Mouse (Mus musculus): ENCODE measurements around the gene Mphosph9. TPM values are rescaled to one million over a fixed set of nuclear protein-coding genes. Genes with fewer than 3 reads are reported as not detected.
A peak's percentile ranks its signal among the peaks of the same experiment; 100 is the strongest.
"Not testable (repeated sequence)": the region's sequence is repeated elsewhere in the genome, so short reads cannot be mapped to it uniquely, and the experiment has no call there.

Mphosph9 gene
- polyA plus RNA-seq, 1 experiment from 2014 or later: 8.7 TPM

DNA sequence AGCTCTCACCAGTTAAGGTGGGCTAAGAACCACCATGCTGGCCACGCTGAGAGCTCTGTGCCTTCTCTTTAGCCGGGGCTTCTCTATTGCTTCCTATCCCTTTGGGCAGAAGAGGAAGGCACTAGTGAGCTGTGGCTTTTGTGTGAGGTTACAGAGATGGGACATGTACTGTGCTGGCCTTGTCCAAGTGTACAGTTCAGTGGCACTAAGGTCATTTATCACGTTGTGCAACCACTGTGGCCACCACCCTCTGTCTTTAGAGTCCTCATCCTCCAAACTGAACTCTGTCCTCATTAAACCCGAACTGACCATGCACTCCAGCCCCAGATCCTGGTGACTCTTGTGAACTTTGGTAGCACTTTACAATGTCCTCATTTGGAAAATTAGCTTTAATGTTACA lies 101.3 kb downstream of the Mphosph9 start:
- peak; percentile 70 for ATAC-seq
- H3K4me1 ChIP-seq: peaks cover 50% of the 10 kb centered on the region

DNA sequence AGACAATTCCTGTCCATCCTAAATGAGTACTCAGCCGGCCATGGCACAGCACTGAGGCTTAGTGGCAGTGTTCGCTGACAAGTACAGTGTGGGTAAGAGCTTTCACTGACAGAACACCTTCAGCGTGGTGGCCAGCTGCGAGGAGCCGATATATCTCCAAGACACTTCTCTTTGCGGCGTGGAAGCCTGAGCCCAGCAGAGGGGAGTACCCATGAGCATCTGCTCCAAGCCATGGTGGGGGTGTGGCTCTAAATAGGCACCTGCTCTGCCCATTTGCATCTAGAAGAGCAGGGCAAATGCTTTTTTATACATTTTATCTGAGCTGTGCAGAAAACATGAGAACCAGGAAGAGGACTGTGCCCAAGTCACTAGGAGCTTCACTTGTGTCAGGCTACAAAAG lies 101.9 kb downstream of the Mphosph9 start:
- Histone ChIP-seq H3K9me3 (replicated peaks) (no peaks in the 10 kb centered on the region), H3K27ac (peak overlapping the region; percentile 49), H3K4me3 (no peak overlapping the region), H3K36me3 (no peaks in the 10 kb centered on the region), H3K4me2 (no peak overlapping the region), H3K9ac (no peak overlapping the region), H3K27me3 (replicated peaks) (no peaks in the 10 kb centered on the region), H3K4me1 (peaks cover 50% of the 10 kb centered on the region)
- peak; percentile 39 for ATAC-seq
- 51% methylated on average over 7 of the region's 7 CpGs for WGBS (ENCODE audit: insufficient replicate concordance)

More for the DNA sequence above, 101.3 kb downstream of the Mphosph9 start:
- Histone ChIP-seq H3K9ac (no peak overlapping the region), H3K4me2 (no peak overlapping the region), H3K27me3 (replicated peaks) (no peaks in the 10 kb centered on the region), H3K4me3 (no peak overlapping the region), H3K9me3 (replicated peaks) (no peaks in the 10 kb centered on the region), H3K36me3 (no peaks in the 10 kb centered on the region), H3K27ac (peak overlapping the region; percentile 49)
- 46% methylated on average over 4 of the region's 4 CpGs for WGBS (ENCODE audit: insufficient replicate concordance)

DNA sequence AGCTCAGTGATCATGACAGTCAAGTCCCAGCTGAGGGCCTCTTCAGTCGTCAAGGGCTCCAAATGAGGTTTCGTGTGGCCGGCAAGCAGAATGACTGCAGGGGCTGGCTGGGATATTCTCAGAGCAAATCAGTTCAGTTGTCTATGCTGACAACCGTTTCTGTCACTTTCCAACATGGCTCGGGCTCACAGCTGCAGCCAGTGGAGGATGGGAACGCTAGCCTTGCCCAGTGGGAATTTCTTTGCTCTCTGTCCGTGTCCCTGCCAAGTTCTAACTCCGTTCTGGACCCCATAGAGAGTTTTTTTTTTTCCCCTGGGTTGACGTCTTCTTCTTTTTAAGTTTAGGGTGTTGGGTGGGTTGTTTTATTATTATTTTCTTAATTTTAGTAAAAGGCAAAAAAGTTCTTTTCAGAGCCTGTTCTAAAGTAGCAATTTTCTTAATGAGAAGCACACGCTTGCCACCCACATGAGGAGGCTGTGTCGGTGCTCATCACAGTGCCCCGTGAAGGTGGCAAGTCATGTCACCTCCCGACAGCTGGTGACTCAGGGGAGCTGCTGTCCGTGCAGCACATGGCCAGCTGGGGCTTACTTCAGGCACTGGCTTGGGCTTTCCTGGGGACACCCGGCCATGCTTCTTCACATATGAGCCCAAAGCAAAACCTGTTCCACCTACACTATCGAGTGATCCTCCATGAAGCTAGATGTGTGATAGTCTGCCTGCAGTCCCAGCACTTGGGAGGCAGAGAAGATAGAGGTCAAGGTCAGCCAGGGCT lies 103.3 kb downstream of the Mphosph9 start:
- Histone ChIP-seq H3K4me2 (no peak overlapping the region), H3K4me1 (peaks cover 47% of the 10 kb centered on the region), H3K36me3 (no peaks in the 10 kb centered on the region), H3K4me3 (no peak overlapping the region), H3K27ac (no peak overlapping the region), H3K27me3 (replicated peaks) (no peaks in the 10 kb centered on the region), H3K9ac (no peak overlapping the region), H3K9me3 (replicated peaks) (no peaks in the 10 kb centered on the region)
- WGBS (ENCODE audit: insufficient replicate concordance): 70% methylated on average over 16 of the region's 16 CpGs
- ATAC-seq: no peak

DNA sequence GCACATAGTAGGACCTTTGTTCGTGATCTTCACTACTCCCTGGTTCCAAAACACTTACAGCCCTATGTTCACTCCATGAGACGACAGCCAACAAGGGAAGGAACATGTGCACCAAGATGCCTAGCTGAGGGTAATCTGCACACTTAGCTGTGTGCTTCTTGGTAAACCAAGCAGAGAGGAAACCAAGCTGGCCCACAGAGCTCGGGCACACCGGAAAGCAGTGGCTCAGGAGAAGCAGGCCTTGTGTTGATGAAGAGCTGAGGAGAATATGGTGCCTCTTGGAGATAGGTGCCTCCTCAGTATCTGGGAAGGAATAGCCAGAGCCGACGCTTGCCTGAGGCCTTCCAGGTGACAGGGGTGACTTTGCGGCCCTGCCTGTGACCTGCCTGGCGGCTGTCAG lies 104.2 kb downstream of the Mphosph9 start:
- Histone ChIP-seq H3K27ac (no peak overlapping the region), H3K9ac (no peak overlapping the region), H3K4me3 (no peak overlapping the region), H3K9me3 (replicated peaks) (no peaks in the 10 kb centered on the region), H3K27me3 (replicated peaks) (no peaks in the 10 kb centered on the region), H3K36me3 (no peaks in the 10 kb centered on the region), H3K4me2 (no peak overlapping the region), H3K4me1 (peaks cover 47% of the 10 kb centered on the region)
- no peak for ATAC-seq
- 82% methylated on average over 8 of the region's 8 CpGs for whole genome bisulfite sequencing (ENCODE audit: insufficient replicate concordance)

DNA sequence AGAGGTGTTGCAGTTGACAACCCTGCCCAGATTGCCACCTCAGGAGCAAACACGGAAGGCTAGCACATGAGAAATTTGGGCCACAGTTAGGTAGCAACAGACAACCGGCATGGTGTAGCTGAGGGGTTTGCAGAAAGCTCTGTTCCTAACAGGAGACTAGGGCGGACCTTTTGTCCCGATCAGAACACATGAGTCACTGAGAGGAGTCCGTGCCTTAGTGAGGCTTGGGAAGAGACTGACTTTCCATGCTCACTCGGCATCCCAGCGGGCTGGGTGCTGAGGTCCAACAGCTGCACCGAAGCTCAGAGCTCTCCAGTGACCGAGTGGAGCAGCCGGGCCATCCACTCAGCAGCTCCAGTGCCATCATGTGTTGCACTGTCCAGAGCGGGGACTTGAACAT lies 105.1 kb downstream of the Mphosph9 start:
- no peaks in the 10 kb centered on the region for H3K36me3 ChIP-seq
- H3K9me3 ChIP-seq (replicated peaks): no peaks in the 10 kb centered on the region
- no peak overlapping the region for H3K4me3 ChIP-seq
- H3K4me2 ChIP-seq: no peak overlapping the region
- H3K27ac ChIP-seq: no peak overlapping the region
- no peak overlapping the region for H3K9ac ChIP-seq
- 77% methylated on average over 11 of the region's 11 CpGs for WGBS (ENCODE audit: insufficient replicate concordance)
- ATAC-seq: no peak
- peaks cover 54% of the 10 kb centered on the region for H3K4me1 ChIP-seq
- no peaks in the 10 kb centered on the region for H3K27me3 ChIP-seq (replicated peaks)

DNA sequence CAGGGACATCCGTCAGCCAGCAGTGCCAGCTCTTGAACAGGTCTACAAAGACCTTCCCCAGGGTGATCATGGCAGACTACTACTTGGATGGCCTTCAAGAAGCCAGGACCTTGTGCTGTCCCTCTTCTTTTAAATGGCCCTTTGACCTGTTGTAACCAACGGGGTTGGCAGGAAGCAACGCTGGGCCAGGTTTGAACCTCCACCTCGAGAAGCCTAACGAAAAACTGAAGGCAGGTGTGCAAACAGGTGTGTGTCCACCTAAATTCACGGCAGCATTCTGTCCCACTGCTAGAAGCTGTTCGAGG lies 106.1 kb downstream of the Mphosph9 start:
- 79% methylated on average over 7 of the region's 7 CpGs for WGBS (ENCODE audit: insufficient replicate concordance)
- H3K9me3 ChIP-seq (replicated peaks): no peaks in the 10 kb centered on the region
- no peak for ATAC-seq
- no peaks in the 10 kb centered on the region for H3K36me3 ChIP-seq
- H3K27me3 ChIP-seq (replicated peaks): no peaks in the 10 kb centered on the region
- H3K4me1 ChIP-seq: peaks cover 55% of the 10 kb centered on the region
- H3K9ac ChIP-seq: no peak overlapping the region
- no peak overlapping the region for H3K27ac ChIP-seq
- no peak overlapping the region for H3K4me3 ChIP-seq
- no peak overlapping the region for H3K4me2 ChIP-seq

DNA sequence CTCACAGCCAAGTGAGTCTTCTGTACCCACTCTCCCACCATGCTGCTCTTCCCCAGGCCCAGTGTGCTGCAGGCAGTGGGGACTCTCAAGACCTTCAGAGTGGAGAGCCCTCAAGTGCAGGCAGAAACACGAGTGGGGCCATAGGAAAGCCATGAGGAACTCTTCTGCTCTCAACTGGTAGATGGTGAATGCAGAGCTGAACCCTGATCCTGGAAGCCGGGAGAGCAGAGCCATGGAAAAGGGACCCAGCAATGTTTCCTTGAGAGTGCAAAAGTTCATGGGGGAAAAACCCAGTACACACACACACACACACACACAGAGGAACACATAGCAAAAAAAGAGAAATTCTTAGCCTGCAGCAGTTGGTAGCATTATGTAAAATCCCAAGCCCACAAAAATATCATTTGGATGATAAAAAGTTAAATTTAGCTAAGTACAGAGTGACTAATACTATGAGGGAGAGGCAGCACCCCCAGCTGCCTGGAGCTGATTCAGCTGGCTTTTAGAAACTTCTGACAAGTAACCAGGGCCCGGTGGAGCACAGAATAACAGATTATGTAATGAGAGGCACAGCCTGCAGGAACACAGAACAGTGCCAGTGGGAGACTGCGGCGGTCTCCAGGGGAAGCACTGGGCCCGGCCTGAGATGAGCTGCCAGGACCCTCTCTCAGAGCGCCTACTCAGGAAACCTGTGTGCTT lies 106.6 kb downstream of the Mphosph9 start:
- WGBS (ENCODE audit: insufficient replicate concordance): 62% methylated on average over 7 of the region's 7 CpGs
- no peak overlapping the region for H3K27ac ChIP-seq
- H3K27me3 ChIP-seq (replicated peaks): no peaks in the 10 kb centered on the region
- 0 out of 2 replicates have a peak, but pooled peaks cover 1% of the 10 kb centered on the region for H3K36me3 ChIP-seq
- no peak overlapping the region for H3K4me3 ChIP-seq
- no peak for ATAC-seq
- no peak overlapping the region for H3K4me2 ChIP-seq
- peaks cover 55% of the 10 kb centered on the region for H3K4me1 ChIP-seq
- H3K9ac ChIP-seq: no peak overlapping the region
- H3K9me3 ChIP-seq (replicated peaks): no peaks in the 10 kb centered on the region

DNA sequence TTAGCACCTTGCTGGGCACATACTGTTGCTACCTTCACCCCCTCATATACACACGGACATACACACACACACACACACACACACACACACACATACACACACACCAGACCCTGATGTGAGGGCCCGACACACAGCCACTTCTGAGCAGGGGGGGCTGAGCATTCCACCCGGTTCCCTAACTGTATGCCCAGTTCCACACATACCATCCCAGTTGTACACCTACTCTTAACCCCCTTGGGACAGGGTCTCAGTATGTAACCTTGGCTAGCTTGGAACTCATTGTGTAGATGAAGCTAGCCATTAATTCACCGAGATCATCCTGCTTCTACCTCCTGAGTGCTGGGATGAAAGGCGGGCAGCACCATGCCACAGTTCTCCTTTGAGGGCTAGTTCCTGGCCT lies 107.2 kb downstream of the Mphosph9 start:
- H3K9ac ChIP-seq: no peak overlapping the region
- H3K36me3 ChIP-seq: peaks cover 8% of the 10 kb centered on the region
- no peak overlapping the region for H3K4me2 ChIP-seq
- H3K4me3 ChIP-seq: no peak overlapping the region
- H3K4me1 ChIP-seq: peaks cover 55% of the 10 kb centered on the region
- no peak overlapping the region for H3K27ac ChIP-seq
- WGBS (ENCODE audit: insufficient replicate concordance): 79% methylated on average over 5 of the region's 5 CpGs
- ATAC-seq: no peak
- H3K9me3 ChIP-seq (replicated peaks): no peaks in the 10 kb centered on the region
- H3K27me3 ChIP-seq (replicated peaks): no peaks in the 10 kb centered on the region

DNA sequence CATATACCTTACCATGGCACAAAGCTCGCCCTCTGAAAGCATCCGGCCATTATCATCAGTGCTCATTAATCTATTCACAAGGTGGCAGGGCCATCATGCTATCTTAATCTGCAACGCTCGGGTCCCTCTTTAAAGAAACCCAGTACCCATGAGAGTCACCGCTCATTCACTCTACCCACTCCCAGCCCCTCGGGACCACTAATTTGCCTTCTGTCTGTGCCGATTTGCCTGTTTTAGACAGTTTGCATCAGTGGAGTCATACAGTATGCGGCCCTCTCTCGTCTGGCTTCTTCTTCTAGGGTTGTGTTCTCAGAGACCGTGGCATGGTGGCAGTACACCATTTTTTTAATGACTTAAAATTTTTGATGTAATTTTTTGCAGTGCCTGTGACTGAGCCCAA lies 108.3 kb downstream of the Mphosph9 start:
- Histone ChIP-seq H3K9ac (no peak overlapping the region), H3K36me3 (peaks cover 19% of the 10 kb centered on the region), H3K27me3 (replicated peaks) (no peaks in the 10 kb centered on the region), H3K27ac (no peak overlapping the region), H3K4me1 (peaks cover 59% of the 10 kb centered on the region), H3K4me3 (no peak overlapping the region), H3K4me2 (no peak overlapping the region), H3K9me3 (replicated peaks) (no peaks in the 10 kb centered on the region)
- WGBS (ENCODE audit: insufficient replicate concordance): 74% methylated on average over 10 of the region's 10 CpGs
- no peak for ATAC-seq

DNA sequence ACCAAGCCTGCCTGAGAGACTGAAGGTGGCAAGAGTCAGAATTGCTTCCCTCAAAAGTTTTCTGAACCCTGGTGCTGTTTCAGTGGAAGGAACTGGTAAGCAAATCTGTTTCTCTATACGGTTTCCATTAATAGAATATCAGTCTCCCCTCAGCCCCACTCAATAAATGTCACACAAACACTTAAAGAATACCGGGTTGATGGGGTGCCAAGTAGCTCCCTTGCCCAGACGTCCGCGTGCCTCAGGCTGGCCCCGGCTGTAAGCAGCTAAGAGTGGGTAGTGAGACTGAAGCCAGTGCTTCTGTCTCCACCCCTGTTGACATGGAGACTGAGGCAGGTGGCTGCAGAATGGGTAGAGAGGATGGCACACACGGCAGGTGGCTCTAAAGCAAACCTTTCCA lies 108.8 kb downstream of the Mphosph9 start:
- no peak overlapping the region for H3K4me2 ChIP-seq
- no peak overlapping the region for H3K4me3 ChIP-seq
- no peak overlapping the region for H3K27ac ChIP-seq
- H3K36me3 ChIP-seq: peaks cover 19% of the 10 kb centered on the region
- ATAC-seq: no peak
- H3K4me1 ChIP-seq: peaks cover 63% of the 10 kb centered on the region
- H3K27me3 ChIP-seq (replicated peaks): no peaks in the 10 kb centered on the region
- 76% methylated on average over 7 of the region's 7 CpGs for WGBS (ENCODE audit: insufficient replicate concordance)
- no peaks in the 10 kb centered on the region for H3K9me3 ChIP-seq (replicated peaks)
- H3K9ac ChIP-seq: no peak overlapping the region

DNA sequence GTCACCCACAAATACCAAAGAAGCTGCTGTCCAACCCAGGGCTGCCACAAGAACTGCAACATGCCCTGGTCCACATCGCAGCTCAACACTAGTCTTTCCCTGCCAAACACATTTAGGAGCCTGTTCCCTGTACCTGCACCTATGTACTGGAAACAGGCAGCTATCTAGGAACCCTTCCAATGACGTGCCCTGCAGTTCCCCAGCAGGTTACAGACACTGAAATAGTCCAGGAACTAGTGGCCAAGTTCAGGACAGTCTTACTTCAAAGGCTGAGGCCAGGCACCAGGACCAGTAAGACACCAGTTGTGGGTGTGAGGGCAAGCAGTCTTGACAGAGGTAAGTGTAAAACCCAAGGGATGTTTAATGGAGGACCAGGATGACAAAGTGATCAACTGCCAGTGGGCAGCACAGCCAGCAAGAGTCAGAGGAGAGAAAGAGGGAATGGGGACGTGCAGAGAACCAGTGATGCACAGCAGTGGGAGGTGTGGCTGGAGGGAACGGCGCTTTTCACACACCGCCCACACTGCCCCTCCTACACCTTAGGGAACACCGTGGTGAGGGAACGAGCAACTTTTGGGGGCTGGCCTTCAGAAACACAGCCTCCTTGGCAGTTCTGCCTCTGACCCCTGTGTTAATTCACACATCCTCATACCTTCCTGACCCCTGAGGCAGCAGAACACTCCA lies 110.1 kb downstream of the Mphosph9 start:
- Histone ChIP-seq H3K9ac (no peak overlapping the region), H3K27ac (no peak overlapping the region), H3K36me3 (peaks cover 25% of the 10 kb centered on the region), H3K4me2 (no peak overlapping the region), H3K4me3 (no peak overlapping the region), H3K4me1 (peaks cover 75% of the 10 kb centered on the region), H3K27me3 (replicated peaks) (no peaks in the 10 kb centered on the region), H3K9me3 (replicated peaks) (no peaks in the 10 kb centered on the region)
- 50% methylated on average over 8 of the region's 8 CpGs for WGBS (ENCODE audit: insufficient replicate concordance)
- no peak for ATAC-seq

DNA sequence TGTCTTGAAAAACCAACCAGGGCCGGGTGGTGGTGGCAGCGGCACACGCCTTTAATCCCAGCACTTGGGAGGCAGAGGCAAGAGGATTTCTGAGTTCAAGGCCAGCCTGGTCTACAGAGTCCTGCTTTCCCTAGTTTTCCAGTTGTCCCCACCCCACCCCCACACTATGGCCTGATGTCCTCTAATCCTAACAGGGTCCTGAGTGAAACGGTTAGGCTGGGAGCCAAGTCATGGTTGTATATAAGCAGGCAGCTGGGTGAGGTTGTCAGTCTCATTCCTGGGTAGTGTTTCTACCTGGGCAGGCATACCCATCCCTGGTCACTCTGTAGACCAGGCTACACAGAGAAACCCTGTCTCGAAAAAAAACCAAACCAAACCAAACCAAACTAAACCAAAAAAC lies 110.7 kb downstream of the Mphosph9 start:
- H3K4me2 ChIP-seq; H3K4me3 ChIP-seq; H3K9ac ChIP-seq; H3K27me3 ChIP-seq (replicated peaks); H3K9me3 ChIP-seq (replicated peaks); H3K27ac ChIP-seq; ATAC-seq: not testable (repeated sequence)
- peaks cover 25% of the 10 kb centered on the region for H3K36me3 ChIP-seq
- 76% methylated on average over 5 of the region's 5 CpGs for WGBS (ENCODE audit: insufficient replicate concordance)
- H3K4me1 ChIP-seq: peaks cover 73% of the 10 kb centered on the region
